Mouse (Mus musculus): ENCODE data around the gene Gid8. TPM values are rescaled to one million over a fixed set of nuclear protein-coding genes. Genes with fewer than 3 reads are reported as not detected.

The Gid8 gene
- total and polyA plus RNA-seq, 3 experiments, result 38.9 to 61.3 (median 59.3) TPM

- Histone ChIP-seq H3K4me1 (ENCODE audit: control insufficient read depth, insufficient read depth, low read length) (no peaks in the 10 kb centered on the region), H3K4me3 (no peak overlapping the region), H3K27ac (no peak overlapping the region), H3K79me2 (replicated peaks; ENCODE audit: control insufficient read depth, insufficient read depth, low read length) (no peaks in the 10 kb centered on the region), H3K36me3 (ENCODE audit: control insufficient read depth, insufficient read depth, low read length) (peaks cover 2% of the 10 kb centered on the region), H3K27me3 (ENCODE audit: control insufficient read depth, insufficient read depth, low read length) (no peaks in the 10 kb centered on the region), H3K9ac (ENCODE audit: low read depth, low read length) (no peak overlapping the region)
- TF ChIP-seq EP300 (IDR thresholded peaks at IDR 0.05; ENCODE audit: insufficient read depth, low read depth, low read length) (no peak), CTCF (IDR thresholded peaks at IDR 0.05) (no peak), POLR2A (IDR thresholded peaks at IDR 0.05; ENCODE audit: insufficient read depth, low read depth, low read length) (no peak)
- intact Hi-C loops (cut with DNase I), result no loop called here
- DNase-seq, result no peak
- WGBS, result 85% methylated on average over 2 of the region's 2 CpGs
These were observed 26.4 kb upstream of the Gid8 start for GRCm38 (mm10) chr2:180683524-180683923.

- Histone ChIP-seq H3K27ac (no peak overlapping the region), H3K4me3 (no peak overlapping the region), H3K36me3 (ENCODE audit: control insufficient read depth, insufficient read depth, low read length) (peaks cover 2% of the 10 kb centered on the region), H3K79me2 (replicated peaks; ENCODE audit: control insufficient read depth, insufficient read depth, low read length) (no peaks in the 10 kb centered on the region), H3K9ac (ENCODE audit: low read depth, low read length) (no peak overlapping the region), H3K27me3 (ENCODE audit: control insufficient read depth, insufficient read depth, low read length) (no peaks in the 10 kb centered on the region), H3K4me1 (ENCODE audit: control insufficient read depth, insufficient read depth, low read length) (no peaks in the 10 kb centered on the region)
- WGBS, result 68% methylated on average over 4 of the region's 4 CpGs
- no peak for DNase-seq
- intact Hi-C loops (cut with DNase I), result no loop called here
- TF ChIP-seq CTCF (IDR thresholded peaks at IDR 0.05), result no peak
- no peak for TF ChIP-seq POLR2A (IDR thresholded peaks at IDR 0.05; ENCODE audit: insufficient read depth, low read depth, low read length)
- no peak for TF ChIP-seq EP300 (IDR thresholded peaks at IDR 0.05; ENCODE audit: insufficient read depth, low read depth, low read length)
These were observed 25.9 kb upstream of the Gid8 start for GRCm38 (mm10) chr2:180684031-180684430.

GRCm38 (mm10) chr2:180689841-180690240 lies 20.1 kb upstream of the Gid8 start:
- H3K9ac ChIP-seq (ENCODE audit: low read depth, low read length), result no peak overlapping the region
- no peaks in the 10 kb centered on the region for H3K27me3 ChIP-seq (ENCODE audit: control insufficient read depth, insufficient read depth, low read length)
- peaks cover 11% of the 10 kb centered on the region for H3K4me1 ChIP-seq (ENCODE audit: control insufficient read depth, insufficient read depth, low read length)
- intact Hi-C loops (cut with DNase I), result no loop called here
- peaks cover 5% of the 10 kb centered on the region for H3K79me2 ChIP-seq (replicated peaks; ENCODE audit: control insufficient read depth, insufficient read depth, low read length)
- peaks cover 25% of the 10 kb centered on the region for H3K36me3 ChIP-seq (ENCODE audit: control insufficient read depth, insufficient read depth, low read length)
- TF ChIP-seq CTCF (IDR thresholded peaks at IDR 0.05) (no peak), EP300 (IDR thresholded peaks at IDR 0.05; ENCODE audit: insufficient read depth, low read depth, low read length) (no peak), POLR2A (IDR thresholded peaks at IDR 0.05; ENCODE audit: insufficient read depth, low read depth, low read length) (no peak)
- WGBS, result 51% methylated on average over 5 of the region's 5 CpGs
- no peak overlapping the region for H3K27ac ChIP-seq
- no peak overlapping the region for H3K4me3 ChIP-seq
- DNase-seq, result peak in 1 of 2 experiments; percentile 29

- Histone ChIP-seq H3K27ac (peak overlapping the region; percentile 57), H3K27me3 (ENCODE audit: control insufficient read depth, insufficient read depth, low read length) (no peaks in the 10 kb centered on the region), H3K4me3 (peak overlapping the region; percentile 11), H3K79me2 (replicated peaks; ENCODE audit: control insufficient read depth, insufficient read depth, low read length) (peaks cover 8% of the 10 kb centered on the region), H3K9ac (ENCODE audit: low read depth, low read length) (no peak overlapping the region), H3K36me3 (ENCODE audit: control insufficient read depth, insufficient read depth, low read length) (peaks cover 40% of the 10 kb centered on the region), H3K4me1 (ENCODE audit: control insufficient read depth, insufficient read depth, low read length) (peaks cover 18% of the 10 kb centered on the region)
- 4% methylated on average over 1 of the region's 1 CpGs for WGBS
- intact Hi-C loops (cut with DNase I), result no loop called here
- DNase-seq, result peak in 1 of 2 experiments; percentile 56
- TF ChIP-seq CTCF (IDR thresholded peaks at IDR 0.05) (0 out of 2 replicates have a peak, but pooled peaks have one; percentile 4), POLR2A (IDR thresholded peaks at IDR 0.05; ENCODE audit: insufficient read depth, low read depth, low read length) (no peak), EP300 (IDR thresholded peaks at IDR 0.05; ENCODE audit: insufficient read depth, low read depth, low read length) (no peak)
These were observed 17.3 kb upstream of the Gid8 start for GRCm38 (mm10) chr2:180692630-180693029.

- TF ChIP-seq POLR2A (IDR thresholded peaks at IDR 0.05; ENCODE audit: insufficient read depth, low read depth, low read length), result no peak
- no peak for TF ChIP-seq CTCF (IDR thresholded peaks at IDR 0.05)
- TF ChIP-seq EP300 (IDR thresholded peaks at IDR 0.05; ENCODE audit: insufficient read depth, low read depth, low read length), result no peak
- Histone ChIP-seq H3K9ac (ENCODE audit: low read depth, low read length) (no peak overlapping the region), H3K36me3 (ENCODE audit: control insufficient read depth, insufficient read depth, low read length) (peaks cover 48% of the 10 kb centered on the region), H3K4me3 (no peak overlapping the region), H3K27ac (no peak overlapping the region), H3K79me2 (replicated peaks; ENCODE audit: control insufficient read depth, insufficient read depth, low read length) (peaks cover 10% of the 10 kb centered on the region), H3K4me1 (ENCODE audit: control insufficient read depth, insufficient read depth, low read length) (peaks cover 24% of the 10 kb centered on the region), H3K27me3 (ENCODE audit: control insufficient read depth, insufficient read depth, low read length) (no peaks in the 10 kb centered on the region)
- intact Hi-C loops (cut with DNase I), result no loop called here
- DNase-seq, result no peak
- WGBS, result 46% methylated on average over 2 of the region's 2 CpGs
These were observed 14.7 kb upstream of the Gid8 start for GRCm38 (mm10) chr2:180695176-180695575.

GRCm38 (mm10) chr2:180700457-180700856 lies 9.5 kb upstream of the Gid8 start:
- no peaks in the 10 kb centered on the region for H3K27me3 ChIP-seq (ENCODE audit: control insufficient read depth, insufficient read depth, low read length)
- H3K36me3 ChIP-seq (ENCODE audit: control insufficient read depth, insufficient read depth, low read length), result peaks cover 42% of the 10 kb centered on the region
- no peak for TF ChIP-seq EP300 (IDR thresholded peaks at IDR 0.05; ENCODE audit: insufficient read depth, low read depth, low read length)
- H3K79me2 ChIP-seq (replicated peaks; ENCODE audit: control insufficient read depth, insufficient read depth, low read length), result peaks cover 11% of the 10 kb centered on the region
- H3K4me3 ChIP-seq, result peak overlapping the region; percentile 85
- DNase-seq, result no peak
- H3K27ac ChIP-seq, result peak overlapping the region; percentile 94; the same call in 1 of the 2 replicates
- peaks cover 33% of the 10 kb centered on the region for H3K4me1 ChIP-seq (ENCODE audit: control insufficient read depth, insufficient read depth, low read length)
- peak overlapping the region; percentile 82; the same call in 1 of the 2 replicates for H3K9ac ChIP-seq (ENCODE audit: low read depth, low read length)
- WGBS, result 46% methylated on average over 5 of the region's 5 CpGs
- intact Hi-C loops (cut with DNase I), result loop anchor here (5.0 kb wide), 1 partner anchor 118 kb away; the partner anchor contains the start of gene Mrgbp

Data from heart, adult 2 months (tissue).